Mouse (Mus musculus): ENCODE measurements around the gene Ankrd24.

DNA sequence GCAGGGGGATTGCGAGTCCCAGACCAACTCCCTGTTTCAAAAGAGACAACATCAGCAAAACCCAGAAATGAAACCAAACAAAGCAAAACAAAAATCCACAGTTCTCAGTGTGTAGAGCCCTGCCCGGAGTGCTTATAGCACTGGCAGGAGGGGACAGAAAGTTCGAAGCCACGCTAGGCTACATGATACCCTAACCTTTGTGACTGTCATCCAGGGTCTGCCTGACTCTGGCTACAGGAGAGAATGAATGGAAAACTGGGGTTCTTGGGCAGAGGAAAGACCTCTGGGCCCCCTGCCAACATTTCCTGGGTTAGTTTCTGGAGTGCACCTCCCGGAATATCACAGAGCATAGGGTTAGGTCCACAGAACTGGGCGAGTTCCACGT lies 512 bp upstream of the Ankrd24 start:
- TF ChIP-seq POLR2A (IDR thresholded peaks at IDR 0.05; ENCODE audit: insufficient read depth, low read depth, low read length), result no peak
- TF ChIP-seq CTCF (IDR thresholded peaks at IDR 0.05; ENCODE audit: insufficient read depth, low read depth, low read length), result no peak
